Mouse (Mus musculus) 416B (cell line): ENCODE data around the gene Adra2b.

Source experiments
- DNase-seq: peaks from one replicate; pipeline ENCODE4 v3.0.0; 2011; ENCODE audit warnings: low read depth

Adra2b gene

GRCm38 (mm10) chr2:127362459-127363281 lies at the start of gene Adra2b:
Adra2b (plus strand) TSS chr2:127363208.
- peak; percentile 71 for DNase-seq

DNA sequence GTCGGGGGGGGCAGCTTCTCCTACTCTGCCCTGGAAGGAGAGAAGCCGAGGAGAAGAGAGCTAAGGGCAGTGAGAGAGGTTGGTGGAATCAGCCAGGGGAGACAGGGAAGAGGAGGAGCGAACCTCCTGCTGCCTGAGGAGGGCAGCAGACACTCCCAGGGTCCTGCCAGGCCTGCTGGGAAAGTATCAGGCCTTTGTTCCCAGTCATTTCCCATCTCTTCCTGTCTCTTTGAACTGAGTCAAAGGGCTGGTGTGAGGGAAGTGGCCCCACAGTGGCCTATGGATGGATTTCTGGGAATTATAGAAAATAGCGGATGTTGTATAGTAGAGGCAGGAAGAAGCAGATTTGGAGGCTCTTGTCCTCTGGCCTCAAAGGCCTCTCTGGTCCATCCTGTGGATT lies 49.1 kb upstream of the Adra2b start:
- DNase-seq, result no peak

DNA sequence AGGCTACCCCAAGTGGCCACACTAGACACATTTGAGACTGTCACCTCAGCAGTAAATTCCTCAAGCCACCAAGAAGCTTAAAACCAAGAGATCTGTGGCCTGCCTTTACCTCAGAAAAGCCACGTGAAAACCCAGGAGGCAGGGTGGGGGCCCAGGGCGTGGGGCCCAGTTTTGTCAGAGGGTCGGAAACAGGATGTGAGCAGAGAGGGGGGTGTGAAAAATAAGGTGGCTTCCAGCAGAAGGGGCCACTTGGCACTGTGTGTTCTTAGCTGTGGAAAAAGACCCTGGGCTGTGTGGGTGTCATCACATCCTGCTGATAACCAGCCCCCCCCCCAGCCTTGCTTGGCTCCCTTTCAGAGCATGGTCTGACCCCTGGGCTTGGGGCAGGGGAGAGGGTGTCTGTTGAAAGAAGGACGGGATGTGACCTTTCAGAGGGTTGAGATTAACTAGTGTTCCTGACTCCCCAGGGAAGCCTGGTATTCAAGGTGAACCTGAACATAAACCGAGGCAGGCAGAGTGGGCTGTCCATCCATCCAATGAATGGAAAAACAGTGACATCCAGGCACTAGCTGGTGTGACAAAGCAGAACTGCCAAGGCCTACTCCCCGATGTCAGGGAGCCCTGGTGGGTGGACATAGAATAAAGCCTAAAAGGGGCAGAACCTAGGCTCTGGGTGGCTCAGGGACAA lies 48.4 kb upstream of the Adra2b start:
- DNase-seq, result peak; percentile 63

- no peak for DNase-seq
Observed at GRCm38 (mm10) chr2:127315155-127315470, 47.9 kb upstream of the Adra2b start.

- no peak for DNase-seq
Observed at GRCm38 (mm10) chr2:127316431-127316830, 46.6 kb upstream of the Adra2b start.

- DNase-seq, result no peak
Observed at GRCm38 (mm10) chr2:127318136-127318535, 44.9 kb upstream of the Adra2b start.

GRCm38 (mm10) chr2:127319071-127319470 lies 43.9 kb upstream of the Adra2b start:
- DNase-seq, result no peak

DNA sequence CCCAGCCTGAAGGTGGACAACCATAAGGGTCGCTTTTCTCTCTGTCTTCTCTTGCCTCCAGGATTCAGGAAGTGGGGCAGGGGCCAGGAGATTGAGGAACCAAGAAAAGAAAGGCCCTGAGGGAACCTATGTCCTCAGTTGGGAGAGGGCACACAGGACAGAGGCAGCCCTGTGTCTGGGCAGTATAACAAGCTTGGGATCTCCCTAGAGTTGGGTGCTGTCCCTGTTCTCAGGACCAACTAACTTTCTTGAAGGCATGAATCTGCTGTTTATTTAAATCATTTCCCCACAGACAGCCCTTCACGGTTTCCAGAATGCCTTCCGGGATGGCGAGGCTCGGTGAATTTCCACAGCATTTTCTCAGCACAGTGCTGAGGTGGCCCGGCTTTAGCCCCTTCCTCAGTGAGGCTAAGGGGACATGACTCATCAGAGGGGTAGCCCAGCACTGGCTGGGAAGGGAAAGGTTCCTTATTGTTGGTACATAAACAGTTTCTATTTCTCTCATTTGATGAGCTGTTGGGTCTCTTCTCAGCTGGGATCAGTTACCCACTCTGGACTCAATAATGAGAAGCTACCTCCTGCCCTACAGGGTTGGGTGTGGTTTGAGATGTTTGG lies 40.2 kb upstream of the Adra2b start:
- DNase-seq, result no peak

GRCm38 (mm10) chr2:127323667-127324066 lies 39.3 kb upstream of the Adra2b start:
- DNase-seq, result peak; percentile 89

DNA sequence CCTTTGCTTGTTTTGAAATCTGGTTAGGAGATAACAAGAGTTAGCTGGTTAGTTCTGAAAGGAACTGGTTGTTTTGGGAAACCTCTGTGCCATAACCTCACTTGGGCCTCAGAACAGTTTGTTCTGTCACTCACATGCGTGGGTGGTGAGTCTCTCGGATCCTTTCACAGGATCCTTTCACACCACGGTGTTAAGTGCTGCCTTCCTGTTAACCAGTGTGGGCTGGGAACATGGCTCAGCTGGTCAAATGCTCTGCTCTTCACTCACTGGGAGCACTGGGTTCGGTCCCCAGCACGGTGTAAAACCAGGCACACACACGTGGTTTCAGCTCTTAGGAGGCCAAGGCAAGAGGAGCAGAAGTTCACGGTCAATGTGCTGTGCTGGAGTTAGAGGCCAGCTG lies 38.6 kb upstream of the Adra2b start:
- DNase-seq, result no peak

DNA sequence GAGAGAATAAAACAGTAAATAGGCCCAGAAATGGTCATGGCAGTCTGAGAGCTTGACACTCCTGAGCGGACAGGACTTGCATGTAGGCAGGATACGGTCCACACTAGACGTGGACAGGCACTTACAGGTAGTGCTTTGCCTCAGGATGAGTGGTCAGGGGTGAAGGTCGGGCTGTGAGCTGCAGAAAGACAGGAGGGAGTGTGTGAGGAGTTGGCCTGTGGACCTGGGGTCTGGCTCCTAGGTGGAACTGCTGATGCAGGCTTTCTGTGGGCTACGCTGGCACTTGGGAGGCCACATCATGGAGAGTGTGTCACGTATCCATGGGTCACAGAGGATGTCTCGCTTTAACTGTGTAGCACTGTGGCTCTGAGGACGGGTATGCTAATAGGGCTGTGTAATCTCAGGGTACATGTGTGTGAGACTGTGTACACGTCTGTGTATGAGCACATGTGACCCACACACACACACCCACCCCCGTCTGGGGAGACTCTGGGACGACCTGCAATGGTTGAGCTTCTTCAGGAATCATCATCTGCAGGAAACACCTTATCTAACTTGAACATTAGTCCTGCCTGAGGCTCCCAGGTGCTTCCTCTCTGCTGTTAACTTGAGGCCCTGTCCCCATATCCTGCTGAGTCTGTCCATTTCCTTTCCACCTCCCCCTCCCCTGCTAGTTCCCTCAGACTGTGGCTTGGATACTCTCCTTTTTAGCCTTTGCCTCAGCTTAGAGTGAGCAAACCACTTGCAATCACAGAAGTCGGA lies 34.7 kb upstream of the Adra2b start:
- DNase-seq, result peak; percentile 98

- DNase-seq, result peak; percentile 61
Observed at GRCm38 (mm10) chr2:127332807-127333570, 30.0 kb upstream of the Adra2b start.

- peak; percentile 75 for DNase-seq
Observed at GRCm38 (mm10) chr2:127333945-127334603, 28.9 kb upstream of the Adra2b start.

- DNase-seq, result peak; percentile 49
Observed at GRCm38 (mm10) chr2:127335078-127335541, 27.9 kb upstream of the Adra2b start.

- DNase-seq, result peak; percentile 98
Observed at GRCm38 (mm10) chr2:127335767-127336496, 27.1 kb upstream of the Adra2b start, which contains the start of gene Dusp2. Dusp2 (plus strand) TSS chr2:127336159.

- DNase-seq, result no peak
Observed at GRCm38 (mm10) chr2:127336497-127336832, 26.5 kb upstream of the Adra2b start.

DNA sequence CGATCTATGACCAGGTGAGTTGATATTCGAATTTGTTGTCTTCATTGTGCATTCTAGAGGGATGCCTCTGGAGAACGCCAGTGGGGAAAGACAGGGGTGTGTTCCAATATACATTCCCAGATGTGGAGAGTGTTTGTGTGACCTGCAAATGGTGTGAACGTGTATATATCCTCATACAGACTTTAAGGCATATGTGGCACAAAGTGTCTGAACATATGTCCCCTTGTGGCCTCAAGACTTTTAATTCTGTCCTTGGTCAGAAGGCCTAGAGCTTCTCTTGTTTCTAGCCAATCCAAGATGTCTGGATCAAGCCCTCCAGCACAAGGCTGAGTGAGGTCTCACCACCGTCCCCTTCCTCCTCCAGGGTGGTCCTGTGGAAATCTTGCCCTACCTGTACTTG lies 26.1 kb upstream of the Adra2b start:
- peak; percentile 39 for DNase-seq

GRCm38 (mm10) chr2:127337531-127337930 lies 25.5 kb upstream of the Adra2b start:
- DNase-seq, result peak; percentile 77

- peak; percentile 73 for DNase-seq
Observed at GRCm38 (mm10) chr2:127338012-127338411, 25.0 kb upstream of the Adra2b start.

DNA sequence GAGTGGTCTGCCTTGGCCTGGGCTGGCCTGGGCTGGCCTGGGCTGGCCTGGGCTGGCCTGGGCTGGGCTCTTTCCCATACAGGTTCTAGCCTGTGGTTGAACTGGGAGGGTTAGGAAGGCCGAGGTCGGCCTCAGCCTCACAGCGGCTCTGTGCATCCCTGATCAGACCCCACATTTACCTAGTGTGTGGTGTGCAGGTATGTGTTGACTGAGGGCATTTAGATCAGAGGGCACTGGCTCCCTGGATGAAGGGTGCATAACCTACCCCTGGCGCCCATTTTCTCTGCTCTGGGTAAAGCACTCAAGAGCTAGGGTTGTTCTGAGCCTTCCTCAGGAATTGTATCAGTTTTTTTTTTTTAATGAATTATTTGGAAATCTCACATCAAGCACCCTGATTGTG lies 24.6 kb upstream of the Adra2b start, which contains the start of gene Astl:
Gene Astl (plus strand): TSS at position 224 of the 400 bp plus-strand sequence.
- DNase-seq, result no peak
